Mouse (Mus musculus) intestine, embryonic 16.5 days (tissue): ENCODE data around the gene Nploc4. TPM values are rescaled to one million over a fixed set of nuclear protein-coding genes. Genes with fewer than 3 reads are reported as not detected.
"Not testable (repeated sequence)": the region's sequence is repeated elsewhere in the genome, so short reads cannot be mapped to it uniquely, and the experiment has no call there.

Source experiments
- ATAC-seq: fragments of 200-750 bp; cut with Nextera tagmentation; 2 replicates; pipeline ENCODE4 v1.8.0; 2017; ENCODE audit warnings: moderate TSS enrichment, moderate library complexity
- H3K27ac ChIP-seq: fragments of 300-500 bp; sonication (generic); 2 replicates; pipeline ENCODE4 v1.5.1; 2014; ENCODE audit warnings: mild to moderate bottlenecking, low read length
- H3K27me3 ChIP-seq: fragments of 300-500 bp; sonication (generic); replicated peaks from 2 replicates; pipeline ENCODE4 v1.6.1; 2014; ENCODE audit warnings: low read length, control low read depth, mixed read lengths; ENCODE audit not compliant: control insufficient read depth, insufficient read depth
- H3K36me3 ChIP-seq: fragments of 300-500 bp; sonication (generic); 2 replicates; pipeline ENCODE4 v1.6.1; 2014; ENCODE audit warnings: low read length, control low read depth; ENCODE audit not compliant: control insufficient read depth, insufficient read depth
- H3K4me1 ChIP-seq: fragments of 300-500 bp; sonication (generic); 2 replicates; pipeline ENCODE4 v1.6.1; 2014; ENCODE audit warnings: low read length, control low read depth, mixed read lengths; ENCODE audit not compliant: control insufficient read depth, insufficient read depth
- H3K4me2 ChIP-seq: fragments of 300-500 bp; sonication (generic); 2 replicates; pipeline ENCODE4 v1.6.1; 2014; ENCODE audit warnings: low read depth, low read length, control low read depth
- H3K4me3 ChIP-seq: fragments of 300-500 bp; sonication (generic); 2 replicates; pipeline ENCODE4 v1.5.1; 2014; ENCODE audit warnings: mild to moderate bottlenecking, low read length
- H3K9ac ChIP-seq: fragments of 300-500 bp; sonication (generic); 2 replicates; pipeline ENCODE4 v1.6.1; 2014; ENCODE audit warnings: low read depth, low read length
- H3K9me3 ChIP-seq: fragments of 300-500 bp; sonication (generic); 2 replicates; pipeline ENCODE4 v1.6.1; 2016; ENCODE audit warnings: low read length, control low read depth; ENCODE audit not compliant: control insufficient read depth
- WGBS: fragments of 180-500 bp; shearing (Covaris S2); extraction: QIAGEN DNeasy Blood & Tissue Kit; methylation state at CpG from one replicate; pipeline ENCODE4 v1.1.7; 2014; 5-methylcytosine and 5-hydroxymethylcytosine counted together
- polyA plus RNA-seq: library from polyadenylated mRNA; unstranded; fragments of >200 nt; fragmentation: Nextera tagmentation; extraction: Ambion mirVana; gene quantifications from 2 replicates; pipeline ENCODE4 v1.2.1, GENCODE M21; 2015

The Nploc4 gene
- polyA plus RNA-seq, 1 experiment from 2014 or later, result 19.5 TPM

DNA sequence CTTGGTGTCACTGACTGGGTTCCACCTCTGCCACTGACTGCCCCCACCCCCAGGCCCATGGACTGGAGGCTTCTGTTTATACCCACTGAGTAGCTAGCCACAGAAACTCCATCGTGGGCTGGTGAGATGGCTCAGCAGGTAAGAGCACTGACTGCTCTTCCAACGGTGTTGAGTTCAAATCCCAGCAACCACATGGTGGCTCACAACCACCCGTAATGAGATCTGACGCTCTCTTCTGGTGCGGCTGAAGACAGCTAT, 85.5 kb downstream of the Nploc4 start:
- Histone ChIP-seq H3K4me1 (peaks cover 51% of the 10 kb centered on the region), H3K27ac (peak overlapping the region; percentile 100)
- H3K36me3 ChIP-seq, H3K27me3 ChIP-seq, ATAC-seq, H3K4me3 ChIP-seq, H3K9ac ChIP-seq, H3K9me3 ChIP-seq, H3K4me2 ChIP-seq: not testable (repeated sequence)
- 87% methylated on average over 5 of the region's 5 CpGs for WGBS

DNA sequence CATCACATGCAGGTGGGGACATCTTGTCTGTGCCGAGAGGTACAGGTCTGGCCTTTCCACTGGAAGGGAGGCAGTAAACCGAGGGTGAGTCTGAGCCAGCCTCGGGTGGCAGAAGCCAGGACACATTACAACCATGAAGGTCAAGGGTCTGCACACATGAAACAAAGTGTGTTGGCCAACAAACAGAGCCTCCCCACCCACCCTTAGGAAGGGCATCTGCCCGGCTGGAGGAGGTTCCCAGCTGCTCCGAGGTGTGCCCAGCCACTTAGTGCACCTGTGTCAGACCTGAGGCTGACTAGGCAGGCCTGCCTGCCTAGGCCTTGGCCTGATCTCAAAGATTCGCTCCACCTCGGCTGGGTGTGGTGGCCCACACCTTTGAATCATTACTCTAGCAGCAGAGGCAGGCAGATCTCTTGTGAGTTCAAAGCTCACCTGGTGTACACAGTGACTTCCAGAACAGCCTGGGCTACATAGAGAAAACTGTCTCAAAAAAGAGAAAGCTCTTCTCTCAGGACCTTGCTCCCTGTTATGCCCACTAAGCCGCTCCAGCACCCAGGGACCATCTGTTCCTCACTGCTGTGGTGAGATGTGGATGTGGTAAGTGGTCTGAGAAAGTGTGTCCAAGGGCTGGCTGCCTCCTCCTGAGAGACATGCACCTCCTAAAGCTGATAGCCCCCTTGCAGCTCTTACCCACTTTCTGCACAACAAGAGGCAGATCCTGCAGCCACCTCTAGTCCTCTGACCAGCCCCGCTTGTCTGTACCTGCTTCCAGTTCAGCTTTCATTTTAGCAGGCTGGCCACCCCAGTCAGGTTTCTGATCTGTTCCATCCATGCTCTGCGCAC, 86.0 kb downstream of the Nploc4 start:
- peak overlapping the region; percentile 100 for H3K9ac ChIP-seq
- no peaks in the 10 kb centered on the region for H3K27me3 ChIP-seq
- no peaks in the 10 kb centered on the region for H3K36me3 ChIP-seq
- 72% methylated on average over 10 of the region's 10 CpGs for WGBS
- H3K4me2 ChIP-seq, result peak overlapping the region; percentile 91
- peak overlapping the region; percentile 100 for H3K27ac ChIP-seq
- no peaks in the 10 kb centered on the region for H3K9me3 ChIP-seq
- no peak for ATAC-seq
- peaks cover 51% of the 10 kb centered on the region for H3K4me1 ChIP-seq
- peak overlapping the region; percentile 100; the same call in 1 of the 2 replicates for H3K4me3 ChIP-seq

DNA sequence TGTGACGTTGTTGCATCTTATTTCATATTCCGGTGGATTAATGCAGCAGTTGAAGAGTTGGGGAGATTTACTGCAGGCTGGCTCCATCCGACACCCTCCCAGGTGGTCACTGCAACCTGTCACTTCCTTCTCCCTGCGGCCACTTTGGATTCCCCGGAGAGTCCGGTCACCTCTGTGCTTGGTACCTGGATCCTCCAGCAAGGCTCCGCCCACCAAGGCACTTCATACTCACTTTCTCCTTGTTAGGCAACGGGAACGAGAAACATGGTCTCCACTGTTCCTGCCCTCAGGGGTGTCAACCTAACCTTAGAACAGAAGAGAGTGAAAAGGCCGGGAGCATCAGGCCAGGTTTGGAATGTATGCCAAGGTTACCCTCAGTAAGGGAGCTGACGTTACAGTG, 86.8 kb downstream of the Nploc4 start:
- H3K36me3 ChIP-seq, result no peaks in the 10 kb centered on the region
- ATAC-seq, result peak; percentile 0; the same call in 1 of the 2 replicates
- peaks cover 50% of the 10 kb centered on the region for H3K4me1 ChIP-seq
- H3K9ac ChIP-seq, result peak overlapping the region; percentile 100
- no peaks in the 10 kb centered on the region for H3K27me3 ChIP-seq
- peak overlapping the region; percentile 91 for H3K4me2 ChIP-seq
- 16% methylated on average over 11 of the region's 11 CpGs for WGBS
- peak overlapping the region; percentile 100 for H3K4me3 ChIP-seq
- no peaks in the 10 kb centered on the region for H3K9me3 ChIP-seq
- peak overlapping the region; percentile 100 for H3K27ac ChIP-seq

DNA sequence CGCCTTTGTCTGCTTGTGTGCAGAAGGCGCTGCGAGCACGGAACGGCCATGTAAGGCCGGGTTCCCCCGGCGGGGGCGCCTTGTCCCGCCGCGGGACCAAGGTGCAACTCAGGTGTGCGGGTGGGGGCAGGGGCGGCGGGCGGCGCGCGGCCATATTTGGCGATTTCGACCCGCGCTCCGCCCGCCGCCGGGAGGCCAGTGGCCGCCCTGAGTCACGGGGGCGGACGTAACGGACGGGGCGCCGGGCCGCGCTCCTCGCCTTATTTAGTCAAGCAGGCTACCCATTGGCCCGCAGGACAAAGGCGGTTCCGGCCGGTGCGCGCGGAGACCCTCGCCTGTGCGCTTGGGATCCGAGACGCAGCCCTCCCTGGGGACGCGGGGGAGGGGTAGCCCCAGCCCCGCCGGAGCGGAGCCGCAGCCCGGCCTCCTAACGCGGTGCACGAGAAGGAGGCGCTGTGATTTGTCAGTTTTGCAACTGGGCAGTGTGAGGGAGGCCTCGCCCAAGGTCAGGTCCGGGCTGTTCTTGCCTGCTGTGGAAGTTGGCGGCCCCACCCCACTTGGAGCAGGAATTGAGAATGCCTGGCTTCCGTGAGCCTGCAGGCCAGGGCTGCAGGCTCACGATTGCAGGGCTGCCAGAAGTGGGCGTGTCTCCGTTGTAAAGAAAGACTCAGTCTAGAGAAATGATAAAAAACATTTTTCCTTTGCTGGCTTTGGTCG, 87.4 kb downstream of the Nploc4 start:
- Histone ChIP-seq H3K36me3 (no peaks in the 10 kb centered on the region), H3K4me3 (peak overlapping the region; percentile 100), H3K4me1 (peaks cover 47% of the 10 kb centered on the region), H3K27me3 (no peaks in the 10 kb centered on the region), H3K4me2 (peak overlapping the region; percentile 91), H3K9ac (peak overlapping the region; percentile 100), H3K27ac (peak overlapping the region; percentile 100), H3K9me3 (no peaks in the 10 kb centered on the region)
- under 1% methylated on average over 68 of the region's 68 CpGs for WGBS
- ATAC-seq, result peak; percentile 77

DNA sequence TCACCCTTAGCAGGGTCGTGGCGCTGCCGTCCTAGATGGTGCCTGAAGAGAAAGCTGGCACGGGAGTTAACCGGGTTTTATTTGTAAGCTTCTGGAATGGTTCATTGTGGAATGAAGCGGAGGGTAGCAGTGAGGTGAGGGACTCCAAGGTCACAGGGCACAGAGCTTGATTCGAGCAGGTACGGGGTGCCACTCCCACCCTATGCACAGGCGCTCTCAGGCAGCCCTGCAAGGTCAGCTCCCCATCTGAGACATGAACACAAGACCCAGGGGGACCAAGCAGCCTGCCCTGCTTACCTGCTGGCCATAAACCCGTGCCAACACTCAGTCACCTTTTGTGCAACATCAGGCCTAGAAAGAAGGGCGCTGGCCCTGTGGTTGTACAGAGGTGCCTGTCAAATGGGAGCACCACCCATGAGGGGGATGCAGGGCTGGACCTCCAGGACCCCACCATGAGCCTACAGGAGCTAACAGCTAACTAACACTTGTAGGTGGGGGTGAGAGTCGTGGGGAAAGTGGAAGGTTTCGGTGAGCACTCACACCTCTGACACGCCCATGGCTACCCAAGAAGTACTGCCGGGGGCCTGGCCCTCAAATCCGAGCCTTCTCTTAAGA, 88.0 kb downstream of the Nploc4 start:
- no peaks in the 10 kb centered on the region for H3K9me3 ChIP-seq
- WGBS, result 2% methylated on average over 16 of the region's 16 CpGs
- H3K27ac ChIP-seq, result peak overlapping the region; percentile 100
- H3K36me3 ChIP-seq, result no peaks in the 10 kb centered on the region
- H3K4me2 ChIP-seq, result peak overlapping the region; percentile 91
- peak; percentile 9; the same call in 1 of the 2 replicates for ATAC-seq
- peaks cover 45% of the 10 kb centered on the region for H3K4me1 ChIP-seq
- H3K4me3 ChIP-seq, result peak overlapping the region; percentile 100
- H3K9ac ChIP-seq, result peak overlapping the region; percentile 100
- H3K27me3 ChIP-seq, result no peaks in the 10 kb centered on the region

DNA sequence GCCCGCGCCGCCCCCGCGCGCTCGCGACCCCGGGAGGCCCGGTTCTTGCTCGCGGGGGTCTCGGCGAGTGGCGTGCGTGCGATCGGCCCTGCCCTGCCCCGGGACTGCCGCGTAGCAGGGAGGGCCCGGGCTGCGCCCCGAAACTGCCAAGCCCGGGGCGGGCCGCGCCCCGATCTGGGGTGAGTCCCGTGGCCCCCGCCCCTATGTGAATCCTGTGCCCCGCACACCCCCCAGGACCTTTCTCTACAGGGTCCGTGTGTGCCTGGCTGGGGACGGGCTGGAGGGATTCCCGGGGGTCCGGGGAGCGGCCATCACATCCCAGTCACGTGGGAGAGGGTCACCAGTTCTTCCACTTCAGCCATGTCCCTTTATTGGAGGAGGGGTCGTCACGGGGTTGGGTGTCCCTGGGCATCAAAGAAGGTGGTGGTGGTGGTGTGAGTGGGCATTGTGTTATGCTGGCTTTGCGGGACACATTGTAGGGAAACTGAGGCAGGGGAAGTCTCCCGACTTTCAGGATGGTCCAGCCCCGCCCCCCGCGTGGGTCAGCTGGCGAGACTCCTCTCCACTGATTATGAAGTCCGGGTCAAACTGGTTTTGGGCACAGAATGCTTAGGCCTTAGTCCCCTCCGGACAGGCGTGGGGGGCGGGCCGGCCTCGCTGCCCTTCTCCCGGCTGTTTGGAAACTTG, 88.7 kb downstream of the Nploc4 start:
- Histone ChIP-seq H3K27me3 (no peaks in the 10 kb centered on the region), H3K36me3 (no peaks in the 10 kb centered on the region), H3K27ac (peak overlapping the region; percentile 100), H3K4me2 (peak overlapping the region; percentile 91), H3K4me3 (peak overlapping the region; percentile 100), H3K9me3 (no peaks in the 10 kb centered on the region), H3K9ac (peak overlapping the region; percentile 100), H3K4me1 (peaks cover 42% of the 10 kb centered on the region)
- WGBS, result 10% methylated on average over 44 of the region's 53 CpGs
- peak; percentile 6; the same call in 1 of the 2 replicates for ATAC-seq

DNA sequence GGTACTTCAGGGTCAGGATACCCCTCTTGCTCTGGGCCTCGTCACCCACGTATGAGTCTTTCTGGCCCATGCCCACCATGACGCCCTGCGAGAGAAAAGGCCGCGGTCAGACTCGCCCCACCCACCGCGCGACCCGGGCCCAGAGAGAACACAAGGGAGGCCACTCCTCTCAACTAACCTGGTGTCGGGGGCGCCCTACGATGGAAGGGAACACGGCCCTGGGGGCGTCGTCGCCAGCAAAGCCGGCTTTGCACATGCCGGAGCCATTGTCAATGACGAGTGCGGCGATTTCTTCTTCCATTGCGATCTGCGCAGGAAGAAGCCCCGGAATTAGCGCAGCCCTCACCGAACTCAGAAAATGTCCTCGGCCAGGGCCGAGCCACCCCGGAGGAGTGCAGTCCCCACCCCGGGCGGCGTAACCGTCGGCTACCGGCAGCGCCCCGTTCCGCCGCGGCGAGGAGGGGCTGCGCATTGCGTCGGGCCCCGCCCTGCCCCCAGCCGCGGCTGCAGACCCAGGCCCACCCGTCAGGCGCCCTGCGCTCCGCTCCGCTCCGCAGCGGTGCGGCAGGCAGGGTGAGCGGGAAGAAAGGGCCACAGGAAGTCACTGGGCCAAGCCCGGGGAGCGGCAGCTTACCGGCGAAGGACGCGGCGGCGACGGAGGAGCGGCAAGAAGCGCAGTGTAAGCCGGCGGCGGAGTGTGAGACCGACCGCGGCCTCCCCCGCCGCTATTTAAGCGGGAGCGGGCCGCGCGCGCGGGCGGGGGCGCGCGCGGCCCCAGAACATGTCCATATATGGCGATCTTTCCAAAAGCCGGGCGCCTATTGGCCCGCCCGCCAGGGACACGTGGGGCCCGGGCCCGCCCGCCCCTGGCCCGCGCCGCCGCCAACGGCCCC, 89.5 kb downstream of the Nploc4 start, which contains the start of gene Actg1:
Gene Actg1 (minus strand): TSS at position 752 of the 893 bp plus-strand sequence.
- ATAC-seq, result peak; percentile 64
- peak within 1 kb of the TSS; percentile 100 for H3K9ac ChIP-seq
- H3K4me1 ChIP-seq, result peaks cover 34% of the 10 kb centered on the region
- peak within 1 kb of the TSS; percentile 100 for H3K27ac ChIP-seq
- peak within 1 kb of the TSS; percentile 100 for H3K4me3 ChIP-seq
- H3K9me3 ChIP-seq, result no peaks in the 10 kb centered on the region
- H3K36me3 ChIP-seq, result no peaks in the 10 kb centered on the region
- H3K27me3 ChIP-seq, result no peaks in the 10 kb centered on the region
- 1% methylated on average over 73 of the region's 103 CpGs for WGBS
- H3K4me2 ChIP-seq, result peak within 1 kb of the TSS; percentile 91

DNA sequence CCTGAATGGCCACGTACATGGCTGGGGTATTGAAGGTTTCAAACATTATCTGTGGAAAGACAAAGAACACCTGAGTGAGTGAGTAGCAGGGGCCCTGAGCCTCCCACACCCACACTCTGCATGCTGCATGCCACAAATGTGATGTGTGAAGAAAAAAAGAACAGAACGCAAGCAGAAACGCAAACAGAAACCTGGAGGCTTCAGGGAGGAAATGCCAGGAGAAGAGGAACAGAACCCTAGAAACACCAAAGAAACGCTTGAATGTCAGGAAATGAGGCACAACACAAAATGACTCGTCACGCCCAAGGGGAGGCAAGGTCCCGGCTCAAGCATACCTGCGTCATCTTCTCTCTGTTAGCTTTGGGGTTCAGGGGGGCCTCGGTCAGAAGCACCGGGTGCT, 90.2 kb downstream of the Nploc4 start:
- no peaks in the 10 kb centered on the region for H3K36me3 ChIP-seq
- peak overlapping the region; percentile 100 for H3K9ac ChIP-seq
- under 1% methylated on average over 10 of the region's 10 CpGs for WGBS
- H3K9me3 ChIP-seq, result no peaks in the 10 kb centered on the region
- no peak for ATAC-seq
- H3K27me3 ChIP-seq, result no peaks in the 10 kb centered on the region
- H3K27ac ChIP-seq, result peak overlapping the region; percentile 99
- H3K4me2 ChIP-seq, result peak overlapping the region; percentile 35
- peak overlapping the region; percentile 100 for H3K4me3 ChIP-seq
- H3K4me1 ChIP-seq, result peaks cover 27% of the 10 kb centered on the region
